Mouse (Mus musculus) heart, embryonic 16.5 days (tissue): ENCODE measurements around the gene Sfxn1. TPM values are rescaled to one million over a fixed set of nuclear protein-coding genes. Genes with fewer than 3 reads are reported as not detected.
A peak's percentile ranks its signal among the peaks of the same experiment; 100 is the strongest.

Experiments
- ATAC-seq: fragments of 200-750 bp; cut with Nextera tagmentation; replicated peaks from 2 replicates; pipeline ENCODE4 v1.8.0; 2017; ENCODE audit warnings: moderate number of reproducible peaks; ENCODE audit not compliant: insufficient read depth, low FRiP score; ENCODE audit errors: extremely low read depth
- H3K27ac ChIP-seq: fragments of 300-500 bp; sonication (generic); 2 replicates; pipeline ENCODE4 v1.5.1; 2014; ENCODE audit warnings: mild to moderate bottlenecking, low read length, control low read depth, moderate library complexity
- H3K27me3 ChIP-seq: fragments of 300-500 bp; sonication (generic); 2 replicates; pipeline ENCODE4 v1.6.1; 2014; ENCODE audit warnings: low read length, mixed read lengths; ENCODE audit not compliant: control insufficient read depth, insufficient read depth
- H3K36me3 ChIP-seq: fragments of 300-500 bp; sonication (generic); 2 replicates; pipeline ENCODE4 v1.6.1; 2014; ENCODE audit not compliant: control insufficient read depth, insufficient read depth
- H3K4me1 ChIP-seq: fragments of 300-500 bp; sonication (generic); 2 replicates; pipeline ENCODE4 v1.6.1; 2014; ENCODE audit warnings: low read length, mixed read lengths; ENCODE audit not compliant: control insufficient read depth, insufficient read depth
- H3K4me2 ChIP-seq: fragments of 300-500 bp; sonication (generic); 2 replicates; pipeline ENCODE4 v1.6.1; 2014; ENCODE audit warnings: low read depth, mild to moderate bottlenecking, control low read depth, low read length
- H3K4me3 ChIP-seq: fragments of 300-500 bp; sonication (generic); 2 replicates; pipeline ENCODE4 v1.5.1; 2014; ENCODE audit warnings: mild to moderate bottlenecking, control low read depth, low read length
- H3K9ac ChIP-seq: fragments of 300-500 bp; sonication (generic); 2 replicates; pipeline ENCODE4 v1.6.1; 2014; ENCODE audit warnings: low read length, control low read depth
- H3K9me3 ChIP-seq: fragments of 300-500 bp; sonication (generic); replicated peaks from 2 replicates; pipeline ENCODE4 v1.6.1; 2016; ENCODE audit warnings: low read length; ENCODE audit not compliant: control insufficient read depth
- WGBS: fragments of 180-500 bp; shearing (Covaris S2); extraction: QIAGEN DNeasy Blood & Tissue Kit; methylation state at CpG from one replicate; pipeline ENCODE4 v1.1.7; 2014; 5-methylcytosine and 5-hydroxymethylcytosine counted together
- polyA plus RNA-seq: library from polyadenylated mRNA; unstranded; fragments of >200 nt; fragmentation: Nextera tagmentation; extraction: Ambion mirVana; gene quantifications from 2 replicates; pipeline ENCODE4 v1.2.1, GENCODE M21; 2015

The Sfxn1 gene
- polyA plus RNA-seq, 1 experiment from 2014 or later: 29.0 TPM

- H3K9ac ChIP-seq: no peak overlapping the region
- H3K9me3 ChIP-seq: no peaks in the 10 kb centered on the region
- H3K4me1 ChIP-seq: peaks cover 6% of the 10 kb centered on the region; the same call in 1 of the 2 replicates
- ATAC-seq: 0 out of 2 replicates have a peak, but pooled peaks have one; percentile 32
- H3K27me3 ChIP-seq: no peaks in the 10 kb centered on the region
- H3K27ac ChIP-seq: 0 out of 2 replicates have a peak overlapping the region, but pooled peaks have one; percentile 19
- 57% methylated on average over 15 of the region's 15 CpGs for WGBS
- no peak overlapping the region for H3K4me3 ChIP-seq
- no peak overlapping the region for H3K4me2 ChIP-seq
- peaks cover 14% of the 10 kb centered on the region for H3K36me3 ChIP-seq
Measured at GRCm38 (mm10) chr13:54101031-54101820, 29.6 kb downstream of the Sfxn1 start.

- ATAC-seq: no peak
- Histone ChIP-seq H3K4me2 (no peak overlapping the region), H3K9me3 (no peaks in the 10 kb centered on the region), H3K9ac (no peak overlapping the region), H3K27ac (no peak overlapping the region), H3K4me1 (peaks cover 6% of the 10 kb centered on the region; the same call in 1 of the 2 replicates), H3K36me3 (peaks cover 16% of the 10 kb centered on the region), H3K4me3 (no peak overlapping the region), H3K27me3 (no peaks in the 10 kb centered on the region)
- WGBS: 82% methylated on average over 3 of the region's 3 CpGs
Measured at GRCm38 (mm10) chr13:54102061-54102460, 30.4 kb downstream of the Sfxn1 start.

GRCm38 (mm10) chr13:54103271-54103670, 31.6 kb downstream of the Sfxn1 start:
- H3K9me3 ChIP-seq: no peaks in the 10 kb centered on the region
- ATAC-seq: no peak
- no peak overlapping the region for H3K27ac ChIP-seq
- H3K9ac ChIP-seq: no peak overlapping the region
- peaks cover 6% of the 10 kb centered on the region; the same call in 1 of the 2 replicates for H3K4me1 ChIP-seq
- peaks cover 16% of the 10 kb centered on the region for H3K36me3 ChIP-seq
- 65% methylated on average over 3 of the region's 3 CpGs for WGBS
- no peak overlapping the region for H3K4me3 ChIP-seq
- H3K4me2 ChIP-seq: no peak overlapping the region
- H3K27me3 ChIP-seq: no peaks in the 10 kb centered on the region

GRCm38 (mm10) chr13:54103866-54104265, 32.2 kb downstream of the Sfxn1 start:
- no peak overlapping the region for H3K27ac ChIP-seq
- no peak overlapping the region for H3K4me2 ChIP-seq
- no peak for ATAC-seq
- no peaks in the 10 kb centered on the region for H3K27me3 ChIP-seq
- H3K4me1 ChIP-seq: peaks cover 6% of the 10 kb centered on the region; the same call in 1 of the 2 replicates
- no peak overlapping the region for H3K9ac ChIP-seq
- H3K4me3 ChIP-seq: no peak overlapping the region
- whole genome bisulfite sequencing: 66% methylated on average over 10 of the region's 10 CpGs
- no peaks in the 10 kb centered on the region for H3K9me3 ChIP-seq
- peaks cover 13% of the 10 kb centered on the region; the same call in 1 of the 2 replicates for H3K36me3 ChIP-seq

- WGBS: 48% methylated on average over 11 of the region's 11 CpGs
- Histone ChIP-seq H3K4me1 (no peaks in the 10 kb centered on the region), H3K27ac (no peak overlapping the region), H3K36me3 (no peaks in the 10 kb centered on the region), H3K9ac (no peak overlapping the region), H3K9me3 (0 out of 2 replicates have a peak, but pooled peaks cover 3% of the 10 kb centered on the region), H3K4me2 (no peak overlapping the region), H3K27me3 (no peaks in the 10 kb centered on the region), H3K4me3 (no peak overlapping the region)
- ATAC-seq: no peak
Measured at GRCm38 (mm10) chr13:54113819-54114550, 42.3 kb downstream of the Sfxn1 start.

GRCm38 (mm10) chr13:54114931-54115330, 43.3 kb downstream of the Sfxn1 start:
- H3K27ac ChIP-seq: no peak overlapping the region
- H3K9me3 ChIP-seq: 0 out of 2 replicates have a peak, but pooled peaks cover 3% of the 10 kb centered on the region
- ATAC-seq: no peak
- H3K36me3 ChIP-seq: no peaks in the 10 kb centered on the region
- WGBS: 55% methylated on average over 5 of the region's 5 CpGs
- H3K9ac ChIP-seq: no peak overlapping the region
- no peak overlapping the region for H3K4me3 ChIP-seq
- no peaks in the 10 kb centered on the region for H3K4me1 ChIP-seq
- no peaks in the 10 kb centered on the region for H3K27me3 ChIP-seq
- H3K4me2 ChIP-seq: no peak overlapping the region

- no peaks in the 10 kb centered on the region for H3K4me1 ChIP-seq
- no peaks in the 10 kb centered on the region for H3K27me3 ChIP-seq
- no peak overlapping the region for H3K4me2 ChIP-seq
- H3K9me3 ChIP-seq: 0 out of 2 replicates have a peak, but pooled peaks cover 3% of the 10 kb centered on the region
- no peak overlapping the region for H3K4me3 ChIP-seq
- no peak overlapping the region for H3K27ac ChIP-seq
- no peak for ATAC-seq
- WGBS: 61% methylated on average over 6 of the region's 6 CpGs
- H3K9ac ChIP-seq: no peak overlapping the region
- H3K36me3 ChIP-seq: no peaks in the 10 kb centered on the region
Measured at GRCm38 (mm10) chr13:54115779-54116178, 44.1 kb downstream of the Sfxn1 start.

- no peaks in the 10 kb centered on the region for H3K27me3 ChIP-seq
- H3K36me3 ChIP-seq: no peaks in the 10 kb centered on the region
- H3K9ac ChIP-seq: no peak overlapping the region
- no peak overlapping the region for H3K27ac ChIP-seq
- no peak overlapping the region for H3K4me2 ChIP-seq
- 0 out of 2 replicates have a peak, but pooled peaks cover 3% of the 10 kb centered on the region for H3K9me3 ChIP-seq
- no peak for ATAC-seq
- WGBS: 43% methylated on average over 5 of the region's 5 CpGs
- H3K4me1 ChIP-seq: no peaks in the 10 kb centered on the region
- H3K4me3 ChIP-seq: no peak overlapping the region
Measured at GRCm38 (mm10) chr13:54118355-54118754, 46.7 kb downstream of the Sfxn1 start.
